Mouse (Mus musculus): ENCODE measurements around the gene Sema4c.

DNA sequence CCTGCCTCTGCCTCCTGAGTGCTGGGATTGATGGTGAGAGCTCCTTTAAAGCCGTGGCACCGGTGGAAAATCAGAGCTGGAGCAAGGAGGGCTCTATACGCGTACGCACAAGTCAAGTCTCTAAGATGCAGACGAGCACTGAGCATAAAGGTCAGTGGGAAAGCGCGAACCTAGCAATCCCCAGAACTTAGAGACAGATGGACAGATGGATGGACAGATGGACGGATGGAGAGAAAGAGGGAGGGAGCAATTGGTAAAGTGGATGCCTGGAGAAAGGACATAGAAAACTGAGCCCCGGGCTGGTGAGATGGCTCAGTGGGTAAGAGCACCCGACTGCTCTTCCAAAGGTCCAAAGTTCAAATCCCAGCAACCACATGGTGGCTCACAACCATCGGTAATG is 17.3 kb downstream of the Sema4c start:
- TF ChIP-seq CTCF (IDR thresholded peaks at IDR 0.05; ENCODE audit: low read depth, low read length) (no peak), POLR2AphosphoS5 (IDR thresholded peaks at IDR 0.05; ENCODE audit: insufficient replicate concordance, low read depth, low read length) (no peak), TAL1 (conservative IDR thresholded peaks at IDR 0.05; ENCODE audit: low read depth, low read length) (no peak), GATA1 (IDR thresholded peaks at IDR 0.05; ENCODE audit: borderline replicate concordance, low read length) (no peak)

All from G1E (cell line).